Mouse (Mus musculus): Measurements from ENCODE around the gene Jade1. TPM values are rescaled to one million over a fixed set of nuclear protein-coding genes. Genes with fewer than 3 reads are reported as not detected.

The Jade1 gene
- 13.8 and 14.0 TPM in 2 replicates for polyA plus RNA-seq (2016; fragmentation: Nextera tagmentation; extraction: Ambion mirVana)

- no peaks in the 10 kb centered on the region for H3K27me3 ChIP-seq (replicated peaks)
- no peak within 1 kb of the TSS for H3K9ac ChIP-seq
- H3K4me3 ChIP-seq, result no peak within 1 kb of the TSS
- no peaks in the 10 kb centered on the region for H3K9me3 ChIP-seq (replicated peaks)
- no peak for ATAC-seq
- H3K36me3 ChIP-seq, result no peaks in the 10 kb centered on the region
- H3K4me2 ChIP-seq, result no peak within 1 kb of the TSS
- peaks cover 42% of the 10 kb centered on the region for H3K4me1 ChIP-seq
- H3K27ac ChIP-seq, result no peak within 1 kb of the TSS
- 87% methylated on average over 36 of the region's 36 CpGs for WGBS (ENCODE audit: insufficient replicate concordance)
Measured at GRCm38 (mm10) chr3:41555491-41556381, at the start of gene Jade1. Jade1 (plus strand) TSS chr3:41555731.

GRCm38 (mm10) chr3:41509441-41509840 lies 46.1 kb upstream of the Jade1 start:
- Histone ChIP-seq H3K4me1 (no peaks in the 10 kb centered on the region), H3K4me2 (no peak overlapping the region), H3K9me3 (replicated peaks) (no peaks in the 10 kb centered on the region), H3K36me3 (no peaks in the 10 kb centered on the region), H3K27me3 (replicated peaks) (no peaks in the 10 kb centered on the region), H3K27ac (no peak overlapping the region), H3K4me3 (no peak overlapping the region), H3K9ac (no peak overlapping the region)
- peak; percentile 40; the same call in 1 of the 2 replicates for ATAC-seq
- WGBS (ENCODE audit: insufficient replicate concordance), result 70% methylated on average over 2 of the region's 2 CpGs

- Histone ChIP-seq H3K4me1 (no peaks in the 10 kb centered on the region), H3K9ac (no peak overlapping the region), H3K4me2 (no peak overlapping the region), H3K27me3 (replicated peaks) (no peaks in the 10 kb centered on the region), H3K9me3 (replicated peaks) (no peaks in the 10 kb centered on the region), H3K36me3 (no peaks in the 10 kb centered on the region), H3K4me3 (no peak overlapping the region), H3K27ac (no peak overlapping the region)
- 68% methylated on average over 9 of the region's 9 CpGs for WGBS (ENCODE audit: insufficient replicate concordance)
- ATAC-seq, result no peak
Measured at GRCm38 (mm10) chr3:41510191-41510590, 45.3 kb upstream of the Jade1 start.

GRCm38 (mm10) chr3:41510750-41511149 lies 44.8 kb upstream of the Jade1 start:
- no peaks in the 10 kb centered on the region for H3K36me3 ChIP-seq
- no peak overlapping the region for H3K27ac ChIP-seq
- no peak overlapping the region for H3K4me2 ChIP-seq
- H3K9ac ChIP-seq, result no peak overlapping the region
- H3K4me1 ChIP-seq, result no peaks in the 10 kb centered on the region
- H3K27me3 ChIP-seq (replicated peaks), result no peaks in the 10 kb centered on the region
- no peak overlapping the region for H3K4me3 ChIP-seq
- no peaks in the 10 kb centered on the region for H3K9me3 ChIP-seq (replicated peaks)
- 48% methylated on average over 7 of the region's 7 CpGs for WGBS (ENCODE audit: insufficient replicate concordance)
- ATAC-seq, result no peak

GRCm38 (mm10) chr3:41514003-41514402 lies 41.5 kb upstream of the Jade1 start:
- Histone ChIP-seq H3K9me3 (replicated peaks) (no peaks in the 10 kb centered on the region), H3K4me1 (no peaks in the 10 kb centered on the region), H3K4me3 (no peak overlapping the region), H3K36me3 (no peaks in the 10 kb centered on the region), H3K27me3 (replicated peaks) (no peaks in the 10 kb centered on the region), H3K27ac (no peak overlapping the region), H3K4me2 (no peak overlapping the region), H3K9ac (no peak overlapping the region)
- ATAC-seq, result no peak
- 69% methylated on average over 5 of the region's 5 CpGs for WGBS (ENCODE audit: insufficient replicate concordance)

GRCm38 (mm10) chr3:41514683-41515305 lies 40.7 kb upstream of the Jade1 start:
- Histone ChIP-seq H3K27me3 (replicated peaks) (no peaks in the 10 kb centered on the region), H3K4me2 (no peak overlapping the region), H3K36me3 (no peaks in the 10 kb centered on the region), H3K9ac (no peak overlapping the region), H3K27ac (no peak overlapping the region), H3K4me1 (no peaks in the 10 kb centered on the region), H3K4me3 (no peak overlapping the region), H3K9me3 (replicated peaks) (no peaks in the 10 kb centered on the region)
- 72% methylated on average over 11 of the region's 11 CpGs for WGBS (ENCODE audit: insufficient replicate concordance)
- no peak for ATAC-seq

- no peak overlapping the region for H3K9ac ChIP-seq
- H3K36me3 ChIP-seq, result no peaks in the 10 kb centered on the region
- no peak overlapping the region for H3K4me3 ChIP-seq
- no peak for ATAC-seq
- peaks cover under 1% of the 10 kb centered on the region for H3K4me1 ChIP-seq
- no peaks in the 10 kb centered on the region for H3K27me3 ChIP-seq (replicated peaks)
- 71% methylated on average over 8 of the region's 8 CpGs for WGBS (ENCODE audit: insufficient replicate concordance)
- H3K27ac ChIP-seq, result no peak overlapping the region
- H3K4me2 ChIP-seq, result no peak overlapping the region
- no peaks in the 10 kb centered on the region for H3K9me3 ChIP-seq (replicated peaks)
Measured at GRCm38 (mm10) chr3:41516961-41517518, 38.5 kb upstream of the Jade1 start.

- WGBS (ENCODE audit: insufficient replicate concordance), result 82% methylated on average over 4 of the region's 4 CpGs
- no peaks in the 10 kb centered on the region for H3K36me3 ChIP-seq
- H3K9ac ChIP-seq, result no peak overlapping the region
- H3K9me3 ChIP-seq (replicated peaks), result no peaks in the 10 kb centered on the region
- H3K4me1 ChIP-seq, result peaks cover 15% of the 10 kb centered on the region
- H3K27ac ChIP-seq, result no peak overlapping the region
- H3K4me3 ChIP-seq, result no peak overlapping the region
- ATAC-seq, result no peak
- H3K27me3 ChIP-seq (replicated peaks), result no peaks in the 10 kb centered on the region
- H3K4me2 ChIP-seq, result no peak overlapping the region
Measured at GRCm38 (mm10) chr3:41520925-41521324, 34.6 kb upstream of the Jade1 start.

- no peak overlapping the region for H3K4me2 ChIP-seq
- H3K4me1 ChIP-seq, result peaks cover 15% of the 10 kb centered on the region
- H3K9me3 ChIP-seq (replicated peaks), result no peaks in the 10 kb centered on the region
- no peak overlapping the region for H3K27ac ChIP-seq
- WGBS (ENCODE audit: insufficient replicate concordance), result 72% methylated on average over 3 of the region's 3 CpGs
- no peaks in the 10 kb centered on the region for H3K27me3 ChIP-seq (replicated peaks)
- ATAC-seq, result no peak
- no peak overlapping the region for H3K4me3 ChIP-seq
- no peaks in the 10 kb centered on the region for H3K36me3 ChIP-seq
- H3K9ac ChIP-seq, result no peak overlapping the region
Measured at GRCm38 (mm10) chr3:41521733-41522132, 33.8 kb upstream of the Jade1 start.

- H3K4me3 ChIP-seq, result no peak overlapping the region; the same call in 1 of the 2 replicates
- H3K9ac ChIP-seq, result no peak overlapping the region
Measured at GRCm38 (mm10) chr3:41522226-41523005, 33.1 kb upstream of the Jade1 start.

GRCm38 (mm10) chr3:41523006-41523375 lies 32.5 kb upstream of the Jade1 start:
- H3K4me3 ChIP-seq, result no peak overlapping the region
- 20% methylated on average over 2 of the region's 2 CpGs for WGBS (ENCODE audit: insufficient replicate concordance)

More at GRCm38 (mm10) chr3:41522226-41523005, 33.1 kb upstream of the Jade1 start:
- H3K4me1 ChIP-seq, result peaks cover 15% of the 10 kb centered on the region
- H3K9me3 ChIP-seq (replicated peaks), result no peaks in the 10 kb centered on the region
- H3K27me3 ChIP-seq (replicated peaks), result no peaks in the 10 kb centered on the region
- peak; percentile 37; the same call in 1 of the 2 replicates for ATAC-seq
- 38% methylated on average over 18 of the region's 18 CpGs for WGBS (ENCODE audit: insufficient replicate concordance)
- H3K4me2 ChIP-seq, result peak overlapping the region; percentile 26
- H3K27ac ChIP-seq, result no peak overlapping the region
- H3K36me3 ChIP-seq, result no peaks in the 10 kb centered on the region

More at GRCm38 (mm10) chr3:41523006-41523375, 32.5 kb upstream of the Jade1 start:
- 0 out of 2 replicates have a peak, but pooled peaks have one; percentile 44 for ATAC-seq
- Histone ChIP-seq H3K9me3 (replicated peaks) (no peaks in the 10 kb centered on the region), H3K9ac (no peak overlapping the region), H3K27ac (no peak overlapping the region), H3K4me2 (peak overlapping the region; percentile 26; the same call in 1 of the 2 replicates), H3K4me1 (peaks cover 15% of the 10 kb centered on the region), H3K27me3 (replicated peaks) (no peaks in the 10 kb centered on the region), H3K36me3 (no peaks in the 10 kb centered on the region)
